Mouse (Mus musculus) forebrain, embryonic 11.5 days (tissue): ENCODE results near the gene Dlgap4. TPM values are rescaled to one million over a fixed set of nuclear protein-coding genes. Genes with fewer than 3 reads are reported as not detected.

ENCODE experiments used
- ATAC-seq: fragments of 200-750 bp; cut with Nextera tagmentation; replicated peaks from 2 replicates; pipeline ENCODE4 v1.8.0; 2017; ENCODE audit warnings: moderate TSS enrichment; ENCODE audit not compliant: low FRiP score
- DNase-seq: peaks from one replicate; pipeline ENCODE4 v3.0.0-alpha.2; 2017; ENCODE audit warnings: low spot score
- H3K27ac ChIP-seq: fragments of 300-500 bp; sonication (generic); 2 replicates; pipeline ENCODE4 v1.5.1; 2014; ENCODE audit warnings: low read depth, low read length
- H3K27me3 ChIP-seq: fragments of 300-500 bp; sonication (generic); 2 replicates; pipeline ENCODE4 v1.6.1; 2014; ENCODE audit warnings: mild to moderate bottlenecking, low read length, mixed read lengths; ENCODE audit not compliant: control insufficient read depth, insufficient read depth
- H3K36me3 ChIP-seq: fragments of 300-500 bp; sonication (generic); 2 replicates; pipeline ENCODE4 v1.6.1; 2014; ENCODE audit warnings: mild to moderate bottlenecking, low read length, moderate library complexity, mixed read lengths; ENCODE audit not compliant: control insufficient read depth, insufficient read depth
- H3K4me1 ChIP-seq: fragments of 300-500 bp; sonication (generic); replicated peaks from 2 replicates; pipeline ENCODE4 v1.6.1; 2014; ENCODE audit warnings: low read length, mixed read lengths; ENCODE audit not compliant: control insufficient read depth, insufficient read depth
- H3K4me2 ChIP-seq: fragments of 300-500 bp; sonication (generic); 2 replicates; pipeline ENCODE4 v1.6.1; 2014; ENCODE audit warnings: low read depth, mild to moderate bottlenecking, low read length, moderate library complexity, mixed read lengths; ENCODE audit not compliant: severe bottlenecking
- H3K4me3 ChIP-seq: fragments of 300-500 bp; sonication (generic); 2 replicates; pipeline ENCODE4 v1.5.1; 2014; ENCODE audit warnings: low read depth, low read length
- H3K9ac ChIP-seq: fragments of 300-500 bp; sonication (generic); 2 replicates; pipeline ENCODE4 v1.6.1; 2014; ENCODE audit warnings: low read length
- H3K9me3 ChIP-seq: fragments of 300-500 bp; sonication (generic); 2 replicates; pipeline ENCODE4 v1.6.1; 2016; ENCODE audit warnings: low read length, mixed read lengths; ENCODE audit not compliant: control insufficient read depth
- WGBS: fragments of 180-500 bp; shearing (Covaris S2); extraction: QIAGEN DNeasy Blood & Tissue Kit; methylation state at CpG from one replicate; pipeline ENCODE4 v1.1.7; 2014; 5-methylcytosine and 5-hydroxymethylcytosine counted together
- polyA plus RNA-seq: library from polyadenylated mRNA; unstranded; fragments of >200 nt; fragmentation: Nextera tagmentation; extraction: Ambion mirVana; gene quantifications from 2 replicates; pipeline ENCODE4 v1.2.1, GENCODE M21; 2014

Dlgap4 gene
- polyA plus RNA-seq, 1 experiment from 2014 or later, result 140 TPM

DNA sequence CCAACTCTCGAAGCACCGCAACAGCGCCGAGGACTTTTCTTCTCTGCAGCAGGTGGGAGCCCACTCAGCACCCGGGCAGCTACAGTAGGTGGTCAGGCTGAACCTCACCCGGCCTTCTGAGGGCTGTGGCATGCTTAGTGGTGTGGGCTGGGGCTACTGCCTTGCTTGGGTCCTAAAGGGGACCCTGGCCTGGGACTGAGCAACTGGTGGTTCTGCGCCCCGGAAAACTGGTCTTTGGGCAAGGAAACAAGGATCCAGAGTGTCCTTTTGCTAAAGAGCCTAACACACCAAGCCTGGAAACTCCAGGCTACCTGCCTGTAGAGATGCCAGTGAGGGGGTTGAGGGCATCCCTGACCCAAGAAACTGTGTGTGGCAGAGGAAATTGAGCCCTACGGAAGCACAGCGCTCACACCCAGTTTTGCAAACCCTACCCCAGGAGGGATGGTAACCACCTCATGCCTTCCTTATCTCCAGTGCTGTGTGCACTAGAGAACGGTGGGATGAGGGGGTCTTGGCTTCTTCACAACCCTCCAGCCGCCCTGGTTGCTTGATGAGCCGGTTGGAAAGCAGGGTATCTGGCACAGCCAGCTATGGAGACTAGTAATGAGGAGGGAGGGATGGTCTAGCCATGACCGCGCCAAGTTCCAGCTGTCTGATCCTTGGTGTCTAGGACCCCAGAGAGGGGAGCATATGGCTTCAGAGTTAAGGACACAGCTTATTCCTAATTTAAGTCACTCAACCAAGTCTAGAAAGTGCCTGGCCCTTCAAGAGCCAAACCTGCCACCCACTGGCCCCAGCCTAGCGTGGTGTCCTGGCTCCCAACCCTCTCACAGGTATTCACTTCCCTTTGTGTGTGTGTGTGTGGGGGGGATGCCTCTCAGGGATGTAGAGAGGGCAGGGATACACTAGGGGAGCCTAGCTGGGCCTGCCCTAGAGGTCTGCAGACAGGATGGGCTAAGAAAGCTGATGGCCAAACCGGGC lies 162.2 kb downstream of the Dlgap4 start:
- H3K36me3 ChIP-seq, result no peaks in the 10 kb centered on the region
- 34% methylated on average over 17 of the region's 17 CpGs for WGBS
- peaks cover 8% of the 10 kb centered on the region for H3K4me1 ChIP-seq
- H3K9ac ChIP-seq, result peak overlapping the region; percentile 57
- H3K4me2 ChIP-seq, result peak overlapping the region; percentile 70
- H3K27me3 ChIP-seq, result peaks cover 5% of the 10 kb centered on the region; the same call in 1 of the 2 replicates
- ATAC-seq (no peak; the same call in 1 of the 2 replicates), DNase-seq (no peak)
- H3K27ac ChIP-seq, result no peak overlapping the region
- H3K9me3 ChIP-seq, result no peaks in the 10 kb centered on the region
- H3K4me3 ChIP-seq, result peak overlapping the region; percentile 27

DNA sequence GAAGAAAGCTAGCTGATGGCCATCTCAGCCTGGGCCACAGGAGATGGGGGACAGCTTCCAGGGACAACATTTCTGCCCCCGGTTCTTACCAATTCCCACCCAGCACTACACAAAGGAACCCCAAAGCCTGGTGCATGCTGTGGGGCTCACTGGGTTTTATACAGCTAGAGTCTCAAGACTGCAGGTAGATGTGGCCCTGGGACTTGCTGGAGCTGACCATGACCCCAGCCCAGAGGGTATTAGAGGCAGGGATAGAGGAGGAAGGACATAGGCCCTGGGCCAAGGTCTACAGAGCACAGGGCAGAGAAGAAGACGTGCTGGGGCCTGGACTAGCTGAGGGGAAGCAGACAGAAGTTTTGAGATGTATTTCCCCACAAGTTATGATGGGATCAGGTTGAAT lies 163.4 kb downstream of the Dlgap4 start:
- Histone ChIP-seq H3K27ac (no peak overlapping the region), H3K9me3 (no peaks in the 10 kb centered on the region), H3K9ac (no peak overlapping the region), H3K36me3 (no peaks in the 10 kb centered on the region), H3K4me2 (no peak overlapping the region), H3K27me3 (peaks cover 5% of the 10 kb centered on the region; the same call in 1 of the 2 replicates), H3K4me1 (peaks cover 8% of the 10 kb centered on the region), H3K4me3 (no peak overlapping the region)
- 90% methylated on average over 2 of the region's 2 CpGs for WGBS
- no peak for DNase-seq
- no peak for ATAC-seq

GRCm38 (mm10) chr2:156777326-156778004 lies 164.0 kb downstream of the Dlgap4 start:
- Histone ChIP-seq H3K4me1 (peaks cover 8% of the 10 kb centered on the region), H3K9me3 (no peaks in the 10 kb centered on the region), H3K27me3 (peaks cover 5% of the 10 kb centered on the region; the same call in 1 of the 2 replicates), H3K9ac (no peak overlapping the region), H3K4me3 (no peak overlapping the region), H3K4me2 (no peak overlapping the region), H3K36me3 (no peaks in the 10 kb centered on the region), H3K27ac (no peak overlapping the region)
- WGBS, result 72% methylated on average over 7 of the region's 7 CpGs
- DNase-seq, result no peak
- ATAC-seq, result no peak

- Histone ChIP-seq H3K27ac (no peak overlapping the region), H3K27me3 (peaks cover 5% of the 10 kb centered on the region; the same call in 1 of the 2 replicates), H3K9ac (no peak overlapping the region), H3K4me3 (no peak overlapping the region), H3K9me3 (no peaks in the 10 kb centered on the region), H3K4me1 (peaks cover 8% of the 10 kb centered on the region), H3K36me3 (no peaks in the 10 kb centered on the region), H3K4me2 (no peak overlapping the region)
- DNase-seq (no peak), ATAC-seq (no peak)
- WGBS, result 88% methylated on average over 8 of the region's 8 CpGs
Measured at GRCm38 (mm10) chr2:156778571-156778970, 165.1 kb downstream of the Dlgap4 start.

DNA sequence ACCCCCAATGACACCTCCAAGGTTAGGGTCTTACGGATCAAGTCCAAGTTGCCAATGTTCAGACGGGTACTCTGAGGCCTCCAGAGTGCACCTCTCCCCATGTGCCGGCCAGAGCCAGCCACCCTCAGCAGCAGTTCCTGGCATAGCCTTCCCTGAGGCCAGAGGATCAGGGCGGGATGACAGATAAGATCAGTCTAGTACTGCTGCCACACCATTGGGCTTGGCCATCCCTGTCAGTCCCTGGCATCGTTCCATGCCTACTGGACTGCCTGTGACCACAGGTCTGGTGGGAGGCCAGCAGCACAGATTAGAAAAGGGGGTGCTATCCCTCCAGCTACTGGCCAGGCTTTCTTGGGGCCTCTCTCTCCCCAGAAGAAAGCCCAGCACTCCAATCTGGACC lies 165.5 kb downstream of the Dlgap4 start:
- H3K4me2 ChIP-seq, result no peak overlapping the region
- H3K9ac ChIP-seq, result no peak overlapping the region
- DNase-seq (no peak), ATAC-seq (no peak)
- no peaks in the 10 kb centered on the region for H3K36me3 ChIP-seq
- H3K4me3 ChIP-seq, result no peak overlapping the region
- no peak overlapping the region for H3K27ac ChIP-seq
- no peaks in the 10 kb centered on the region for H3K9me3 ChIP-seq
- H3K27me3 ChIP-seq, result peaks cover 5% of the 10 kb centered on the region; the same call in 1 of the 2 replicates
- peaks cover 8% of the 10 kb centered on the region for H3K4me1 ChIP-seq
- 81% methylated on average over 5 of the region's 5 CpGs for WGBS

DNA sequence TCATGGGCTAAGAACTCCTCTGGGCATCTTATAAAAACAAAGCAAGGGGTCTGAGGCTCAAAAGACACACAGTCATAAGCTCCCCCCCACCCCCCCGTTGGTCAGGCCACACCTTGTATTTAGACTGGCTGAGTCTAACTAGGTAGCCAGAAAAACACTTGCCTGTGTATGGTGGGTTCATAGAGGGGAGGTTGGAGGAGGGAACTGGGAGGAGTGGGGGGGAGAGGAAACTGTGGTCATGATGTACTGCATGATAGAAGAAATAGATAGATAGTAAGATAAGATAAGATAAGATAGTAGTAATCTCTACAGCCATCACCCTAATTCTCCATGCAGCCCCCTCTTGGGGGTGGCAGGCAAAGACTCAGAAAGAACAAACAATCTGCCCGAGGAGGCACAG lies 166.0 kb downstream of the Dlgap4 start:
- 64% methylated on average over 2 of the region's 2 CpGs for WGBS
- no peak for DNase-seq
- H3K4me1 ChIP-seq, result peaks cover 7% of the 10 kb centered on the region

GRCm38 (mm10) chr2:156780129-156780528 lies 166.6 kb downstream of the Dlgap4 start:
- Histone ChIP-seq H3K4me2 (no peak overlapping the region), H3K9ac (no peak overlapping the region), H3K4me1 (peaks cover 4% of the 10 kb centered on the region), H3K27me3 (peaks cover 5% of the 10 kb centered on the region; the same call in 1 of the 2 replicates), H3K9me3 (no peaks in the 10 kb centered on the region), H3K4me3 (no peak overlapping the region), H3K27ac (no peak overlapping the region), H3K36me3 (no peaks in the 10 kb centered on the region)
- WGBS, result 74% methylated on average over 9 of the region's 9 CpGs
- ATAC-seq, result no peak
- no peak for DNase-seq

More for the DNA sequence above, 166.0 kb downstream of the Dlgap4 start:
- ATAC-seq, result no peak
- Histone ChIP-seq H3K4me3 (no peak overlapping the region), H3K9ac (no peak overlapping the region), H3K27me3 (peaks cover 5% of the 10 kb centered on the region; the same call in 1 of the 2 replicates), H3K4me2 (no peak overlapping the region), H3K9me3 (no peaks in the 10 kb centered on the region), H3K36me3 (no peaks in the 10 kb centered on the region), H3K27ac (no peak overlapping the region)

DNA sequence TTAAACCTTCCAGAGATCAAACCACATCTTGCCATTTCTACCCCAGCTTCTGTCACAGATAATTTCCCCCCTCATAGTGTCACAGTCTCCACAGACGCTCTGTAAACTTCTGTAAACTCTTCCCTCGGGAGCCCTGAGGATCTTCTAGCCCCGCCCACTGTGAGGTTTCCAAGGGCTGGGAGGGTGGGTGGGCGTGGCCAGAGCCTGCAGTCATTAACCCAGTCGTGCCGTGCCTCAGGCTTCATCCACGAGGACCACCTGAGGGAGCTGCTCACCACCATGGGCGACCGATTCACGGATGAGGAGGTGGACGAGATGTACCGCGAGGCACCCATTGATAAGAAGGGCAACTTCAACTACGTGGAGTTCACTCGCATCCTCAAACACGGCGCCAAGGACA lies 167.2 kb downstream of the Dlgap4 start:
- DNase-seq (no peak), ATAC-seq (peak; percentile 32; the same call in 1 of the 2 replicates)
- Histone ChIP-seq H3K4me3 (no peak overlapping the region), H3K27me3 (peaks cover 2% of the 10 kb centered on the region; the same call in 1 of the 2 replicates), H3K36me3 (no peaks in the 10 kb centered on the region), H3K27ac (no peak overlapping the region), H3K9ac (no peak overlapping the region), H3K9me3 (no peaks in the 10 kb centered on the region), H3K4me2 (peak overlapping the region; percentile 15; the same call in 1 of the 2 replicates), H3K4me1 (0 out of 2 replicates have a peak, but pooled peaks cover under 1% of the 10 kb centered on the region)
- WGBS, result 21% methylated on average over 17 of the region's 17 CpGs
